Mouse (Mus musculus) liver, embryonic 14.5 days (tissue): Measurements from ENCODE around the gene Hsp90ab1.

Source experiments
- CTCF ChIP-seq: IDR thresholded peaks from 2 replicates; pipeline ENCODE4 v1.5.1; 2016; ENCODE audit warnings: antibody characterized with exemption, low read depth, control low read depth
- EP300 ChIP-seq: IDR thresholded peaks from 2 replicates; pipeline ENCODE4 v1.6.1; 2016; ENCODE audit warnings: antibody characterized with exemption, low read depth

GRCm38 (mm10) chr17:45518766-45519475, 54.1 kb downstream of the Hsp90ab1 start:
- TF ChIP-seq EP300 (no peak), CTCF (no peak)
